Mouse (Mus musculus): ENCODE data around the gene F11r.

DNA sequence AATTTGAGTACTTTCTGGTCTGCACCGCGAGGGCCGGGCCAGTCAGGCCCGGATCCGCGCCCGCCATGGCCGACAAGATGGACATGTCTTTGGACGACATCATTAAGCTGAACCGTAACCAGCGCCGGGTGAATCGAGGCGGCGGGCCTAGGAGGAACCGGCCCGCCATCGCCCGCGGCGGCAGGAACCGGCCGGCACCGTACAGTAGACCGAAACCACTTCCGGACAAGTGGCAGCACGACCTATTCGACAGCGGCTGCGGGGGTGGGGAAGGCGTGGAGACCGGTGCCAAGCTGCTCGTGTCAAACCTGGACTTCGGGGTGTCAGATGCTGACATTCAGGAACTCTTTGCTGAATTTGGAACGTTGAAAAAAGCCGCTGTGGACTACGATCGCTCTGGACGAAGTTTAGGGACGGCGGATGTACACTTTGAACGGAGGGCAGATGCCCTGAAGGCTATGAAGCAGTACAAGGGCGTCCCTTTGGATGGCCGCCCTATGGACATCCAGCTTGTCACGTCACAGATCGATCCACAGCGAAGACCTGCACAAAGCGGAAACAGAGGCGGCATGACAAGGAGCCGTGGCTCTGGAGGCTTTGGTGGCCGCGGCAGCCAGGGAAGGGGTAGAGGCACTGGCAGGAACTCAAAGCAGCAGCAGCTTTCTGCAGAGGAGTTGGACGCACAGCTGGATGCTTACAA is 66.4 kb downstream of the F11r start:
- TF ChIP-seq CTCF (IDR thresholded peaks at IDR 0.05; ENCODE audit: extremely low read depth, insufficient read depth, low read length) (no peak), POLR2A (IDR thresholded peaks at IDR 0.05; ENCODE audit: extremely low read depth, insufficient read depth, low read length) (no peak)

All from cortical plate, adult 2 months (tissue).